Mouse (Mus musculus) testis, adult 2 months (tissue): ENCODE results near the gene L3mbtl1.

ENCODE experiments used
- CTCF ChIP-seq: fragments of 200-500 bp; IDR thresholded peaks from 2 replicates; pipeline ENCODE4 v1.5.1; 2012; ENCODE audit warnings: low read depth, mild to moderate bottlenecking, inconsistent platforms, low read length, moderate library complexity; ENCODE audit not compliant: control insufficient read depth, insufficient read depth, insufficient replicate concordance
- POLR2A ChIP-seq: fragments of 200-500 bp; IDR thresholded peaks from 2 replicates; pipeline ENCODE4 v1.6.1; 2012; ENCODE audit warnings: low read depth, mild to moderate bottlenecking, inconsistent platforms, low read length, moderate library complexity; ENCODE audit not compliant: control insufficient read depth

DNA sequence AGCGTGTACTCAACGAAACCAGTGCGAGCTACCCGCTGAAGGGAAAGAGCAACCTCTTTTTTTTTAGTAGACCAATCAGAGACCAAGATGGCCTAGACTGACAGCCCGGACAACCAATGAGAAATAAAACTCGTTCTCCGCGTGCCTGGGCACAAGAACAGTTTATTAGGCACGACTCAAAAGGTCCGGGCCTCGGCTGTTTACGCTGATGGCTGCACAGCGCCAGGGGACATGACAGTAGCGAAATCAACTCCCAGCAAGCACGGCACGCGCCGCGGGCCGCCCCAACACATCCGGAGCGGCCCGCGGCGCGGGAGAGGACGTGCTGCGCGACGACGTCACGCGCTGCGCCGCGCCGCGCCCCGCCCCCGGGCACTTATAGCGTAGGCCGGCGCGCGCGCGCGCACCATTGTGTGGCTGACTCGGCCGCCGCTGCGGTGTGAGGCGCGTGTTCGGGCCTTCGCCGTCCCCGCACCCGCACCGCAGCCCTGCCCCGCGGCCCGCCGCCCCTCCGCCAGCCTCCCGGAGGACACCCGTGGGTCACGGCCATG lies 12.1 kb upstream of the L3mbtl1 start, which contains the start of gene Srsf6:
- TF ChIP-seq CTCF (no peak), POLR2A (peak; percentile 97)
